Mouse (Mus musculus) WW6 (cell line): Measurements from ENCODE around the gene Lamc3.

Experiments
- DNase-seq: peaks from one replicate; pipeline ENCODE4 v3.0.0-alpha.2; 2013; ENCODE audit warnings: low read depth, low spot score

Gene Lamc3

DNA sequence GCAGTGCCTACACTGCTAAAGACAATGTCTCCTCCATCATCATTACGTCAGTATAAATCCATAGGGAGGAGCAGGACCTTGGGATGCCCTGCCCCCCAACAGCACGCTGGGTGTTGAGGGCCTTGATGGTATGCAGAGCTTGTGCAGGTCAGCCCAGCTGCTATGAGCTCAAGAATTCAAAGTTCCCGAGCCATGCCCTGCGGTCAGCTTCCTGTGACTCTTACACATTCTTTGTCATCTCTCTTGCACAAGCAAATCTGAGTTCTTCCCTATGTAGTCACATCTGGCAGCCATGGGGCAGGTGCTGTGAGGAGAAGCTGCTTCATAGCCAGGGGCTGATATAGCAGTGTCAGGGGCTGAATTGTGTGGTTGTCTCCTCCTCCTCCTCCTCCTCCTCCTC lies 48.0 kb downstream of the Lamc3 start:
- no peak for DNase-seq

DNA sequence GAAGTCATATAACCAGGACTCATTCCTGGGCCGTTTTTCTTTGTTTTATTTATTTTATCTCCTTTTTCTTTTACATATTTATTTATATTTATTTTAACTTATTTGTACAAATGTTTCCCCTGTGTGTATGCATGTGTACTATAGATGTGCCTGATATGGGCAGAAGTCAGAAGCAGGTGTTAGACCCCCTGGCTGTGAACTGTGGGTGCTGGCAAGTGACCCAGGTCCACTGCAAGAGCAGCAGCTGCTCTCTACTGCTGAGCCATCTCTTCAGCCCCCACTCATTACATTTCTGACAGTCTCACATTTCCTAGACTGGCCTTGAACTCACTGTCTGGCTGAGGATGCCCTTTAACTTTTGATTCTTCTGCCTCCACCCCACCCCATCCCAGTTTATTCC lies 51.2 kb downstream of the Lamc3 start:
- DNase-seq = no peak

DNA sequence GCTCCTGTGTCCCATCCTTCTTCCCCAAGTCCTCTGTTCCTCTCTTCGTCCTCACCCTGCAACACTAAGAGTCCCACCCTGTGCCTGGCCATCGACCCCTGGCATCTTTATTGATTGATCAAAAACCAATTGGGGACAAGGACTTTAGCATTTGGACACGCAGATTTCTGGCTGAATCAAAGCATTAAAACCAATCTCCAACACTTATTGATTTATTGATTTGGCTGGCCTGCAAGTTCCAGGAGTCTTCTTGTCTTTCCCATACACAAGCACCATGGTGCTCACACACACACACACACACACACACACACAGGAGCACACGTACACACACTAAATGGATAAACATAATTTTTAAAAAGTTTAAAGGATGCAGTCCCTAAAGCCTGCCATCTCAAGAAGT lies 55.9 kb downstream of the Lamc3 start:
- DNase-seq = no peak

DNA sequence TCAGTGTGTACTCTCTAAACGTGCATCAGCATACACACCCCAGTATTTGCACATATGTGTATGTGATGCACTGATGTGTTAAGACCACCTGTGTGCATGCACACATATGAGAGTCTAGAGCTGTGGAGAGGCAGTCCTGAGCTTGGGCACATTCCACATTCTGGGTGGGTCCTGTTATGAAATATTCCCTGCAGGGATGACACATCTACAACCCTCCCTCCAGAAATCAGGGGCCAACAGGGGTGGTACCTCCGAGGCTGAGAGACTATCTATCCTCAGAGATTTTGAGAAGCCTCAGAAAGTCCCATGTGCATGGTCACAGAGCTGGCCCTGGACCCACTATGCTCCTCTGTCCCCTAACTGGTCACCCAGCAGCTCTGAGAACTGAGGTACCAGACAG lies 58.5 kb downstream of the Lamc3 start:
- no peak for DNase-seq

DNA sequence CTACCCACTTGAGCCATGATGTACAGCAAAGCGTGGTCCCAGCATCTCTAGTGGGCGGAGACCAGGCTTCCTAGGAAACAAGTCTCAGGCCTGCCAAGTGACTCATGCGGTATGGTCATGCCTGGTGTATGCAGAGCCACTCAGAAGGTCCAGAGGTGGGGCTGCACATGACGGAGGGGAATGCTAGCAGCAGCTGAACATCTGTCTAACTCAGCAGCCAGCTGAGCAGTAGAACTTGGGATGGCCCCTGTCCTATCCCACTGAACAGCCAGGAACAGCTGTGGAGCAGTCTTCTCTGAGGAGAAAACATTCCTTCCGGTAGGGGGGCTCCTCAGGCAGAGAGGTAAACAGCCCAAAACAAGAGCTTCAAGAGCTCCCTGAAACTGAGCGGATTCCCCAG lies 61.3 kb downstream of the Lamc3 start:
- DNase-seq = no peak

DNA sequence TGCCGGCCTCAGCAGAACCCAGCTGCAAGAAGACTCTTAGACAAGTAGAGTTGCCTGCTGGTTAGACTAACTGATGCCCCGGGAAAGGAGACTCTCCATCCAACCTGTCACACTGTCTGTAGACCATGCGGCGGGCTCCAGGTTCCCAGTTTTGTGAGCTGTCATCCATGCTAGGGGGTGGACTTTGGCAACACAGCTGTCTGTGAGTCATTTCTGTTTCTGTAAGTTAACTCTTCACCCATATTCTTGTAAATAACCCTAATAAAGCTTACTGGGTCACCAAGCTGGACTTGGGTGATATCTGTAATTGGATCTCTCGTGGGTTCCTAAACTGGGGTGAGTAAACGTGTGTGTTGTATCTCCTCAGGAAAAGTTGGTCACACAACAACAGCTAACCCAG lies 61.7 kb downstream of the Lamc3 start:
- DNase-seq = no peak

DNA sequence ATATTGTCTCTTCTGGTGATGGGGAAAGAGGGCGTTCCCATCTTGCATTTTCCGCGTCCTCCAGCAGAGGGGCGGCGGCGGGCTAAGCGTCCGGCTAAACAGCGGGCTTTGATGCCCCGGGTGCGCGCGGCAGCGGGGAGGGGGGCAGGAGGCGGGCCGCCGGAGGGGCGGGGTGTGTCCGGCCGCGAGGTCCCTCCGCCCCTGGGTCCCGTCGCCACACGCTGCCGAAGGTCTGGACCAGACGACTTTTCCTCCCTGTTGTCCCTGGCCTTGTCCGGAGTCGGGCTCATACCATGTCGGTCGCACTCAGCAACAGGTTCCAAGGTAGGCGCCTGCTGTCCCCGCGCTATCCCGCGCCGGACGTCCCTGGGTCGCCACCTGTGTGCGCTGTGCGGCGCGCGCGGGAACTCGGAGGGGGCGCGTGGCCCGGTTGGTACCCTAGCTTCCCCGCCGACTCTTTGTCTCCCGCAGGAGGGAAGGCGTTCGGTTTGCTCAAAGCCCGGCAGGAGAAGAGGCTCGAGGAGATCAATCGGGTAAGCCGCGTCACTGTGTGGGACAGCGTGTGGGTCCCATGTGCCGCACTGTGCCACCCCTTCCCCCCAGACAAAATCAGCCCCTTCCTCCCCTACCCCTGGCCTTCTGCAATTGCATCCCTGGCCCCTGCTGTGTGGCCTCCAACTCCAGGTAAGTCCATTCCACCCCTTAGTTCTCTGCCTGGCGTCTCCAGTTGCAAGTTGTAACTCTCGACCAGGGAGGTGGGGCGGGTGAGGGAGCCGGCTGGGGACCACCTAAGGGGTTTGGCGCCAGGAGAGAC lies 63.2 kb downstream of the Lamc3 start, which contains the start of gene Aif1l:
Gene Aif1l, plus strand, starts transcription at position 82 of the 814 bp plus-strand sequence.
- DNase-seq = no peak

DNA sequence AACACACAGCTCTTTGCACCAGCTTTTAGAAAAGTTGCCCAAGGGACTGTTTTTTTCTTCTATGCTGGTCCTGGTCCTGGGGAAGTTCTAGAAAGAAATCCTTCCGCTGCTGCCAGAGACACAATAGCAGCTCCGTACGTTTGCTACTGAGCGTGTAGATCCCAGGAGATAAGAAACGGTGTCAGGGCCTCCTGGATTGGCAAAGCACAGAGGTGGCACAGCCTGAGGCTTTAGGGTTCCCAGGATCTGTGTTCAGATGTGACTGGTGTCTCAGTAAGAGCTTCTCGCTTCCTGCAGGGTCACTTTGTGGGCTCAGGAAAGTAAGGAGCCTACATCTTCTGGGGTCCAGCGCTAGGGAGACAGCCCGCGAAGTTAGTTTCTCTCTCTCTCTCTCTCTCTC lies 63.9 kb downstream of the Lamc3 start:
- DNase-seq = no peak

DNA sequence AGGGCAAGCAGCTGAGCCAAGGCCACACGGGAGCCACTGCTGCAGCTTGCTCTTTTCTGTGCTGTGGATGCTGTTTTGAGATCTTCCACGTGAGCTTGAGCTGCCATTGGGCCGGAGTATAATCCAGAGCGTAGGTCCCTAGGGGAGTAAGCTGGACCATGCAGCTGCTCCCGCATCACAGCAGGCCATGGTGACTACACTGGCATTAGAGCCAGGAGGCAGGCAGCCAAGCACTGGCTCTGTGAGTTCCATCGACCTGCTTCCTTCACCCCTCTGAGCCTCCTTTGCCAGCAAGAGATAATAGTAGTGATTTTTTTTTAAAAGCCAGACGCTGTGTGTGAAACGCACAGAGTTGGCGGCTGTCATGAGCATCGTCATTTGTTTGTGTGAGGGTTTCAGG lies 65.1 kb downstream of the Lamc3 start:
- DNase-seq = no peak

DNA sequence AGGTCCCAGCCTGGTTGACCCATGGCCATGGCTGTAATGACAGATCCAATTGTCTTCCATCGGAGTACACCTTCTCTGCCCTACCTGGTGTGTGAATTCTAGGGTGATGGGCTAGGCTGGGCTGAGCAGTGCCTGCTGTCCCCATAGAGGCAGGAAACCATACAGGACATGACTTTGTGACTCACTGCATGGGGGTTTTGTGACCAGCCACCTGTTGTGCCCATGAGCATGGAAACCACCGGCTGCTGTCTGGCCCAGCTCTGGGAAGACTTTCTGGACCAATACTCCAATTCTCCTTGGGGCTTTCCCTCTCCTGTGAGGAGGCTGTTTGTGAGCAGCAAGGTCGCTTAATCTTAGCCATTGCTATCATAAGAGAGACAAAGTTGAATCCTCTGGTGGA lies 65.6 kb downstream of the Lamc3 start:
- no peak for DNase-seq

DNA sequence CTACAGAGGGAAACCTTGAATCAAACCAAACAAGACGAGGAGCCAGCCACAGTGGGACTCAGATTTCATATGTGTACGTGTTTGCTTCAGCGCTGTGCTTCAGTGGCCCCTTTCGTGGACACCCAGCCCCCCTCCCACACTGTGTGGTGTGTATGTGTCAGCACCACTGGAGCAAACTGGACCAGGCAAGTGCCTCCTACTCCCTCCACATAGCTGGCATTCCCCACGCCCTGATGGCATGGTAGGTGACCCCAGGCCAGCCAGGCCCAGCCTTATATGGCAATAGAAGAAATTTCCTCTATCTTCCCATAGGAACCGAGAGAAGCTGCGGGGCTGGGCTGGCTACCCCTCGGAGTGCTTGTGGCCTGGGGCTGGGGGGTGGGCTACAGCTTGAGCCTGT lies 66.6 kb downstream of the Lamc3 start:
- no peak for DNase-seq

DNA sequence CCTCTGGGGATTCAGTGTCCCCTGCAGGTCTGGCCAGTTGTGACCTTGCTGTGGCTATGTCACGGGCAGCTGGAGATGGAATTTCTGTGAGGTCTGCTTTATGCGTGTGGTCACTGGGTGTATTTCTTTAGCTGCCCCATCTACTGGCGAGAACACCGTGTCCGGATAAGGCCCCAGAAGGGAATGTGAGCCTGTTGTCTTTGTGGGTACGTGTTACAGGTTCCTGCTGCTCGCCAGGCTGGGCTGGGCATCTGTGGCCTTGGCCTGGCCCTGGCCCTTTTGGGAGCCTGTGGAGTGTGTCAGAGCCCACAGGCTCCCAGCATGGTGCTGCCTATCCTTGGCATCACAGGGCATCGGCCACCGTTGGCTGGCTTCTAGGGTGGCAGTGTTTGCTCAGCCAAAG lies 67.7 kb downstream of the Lamc3 start:
- no peak for DNase-seq

DNA sequence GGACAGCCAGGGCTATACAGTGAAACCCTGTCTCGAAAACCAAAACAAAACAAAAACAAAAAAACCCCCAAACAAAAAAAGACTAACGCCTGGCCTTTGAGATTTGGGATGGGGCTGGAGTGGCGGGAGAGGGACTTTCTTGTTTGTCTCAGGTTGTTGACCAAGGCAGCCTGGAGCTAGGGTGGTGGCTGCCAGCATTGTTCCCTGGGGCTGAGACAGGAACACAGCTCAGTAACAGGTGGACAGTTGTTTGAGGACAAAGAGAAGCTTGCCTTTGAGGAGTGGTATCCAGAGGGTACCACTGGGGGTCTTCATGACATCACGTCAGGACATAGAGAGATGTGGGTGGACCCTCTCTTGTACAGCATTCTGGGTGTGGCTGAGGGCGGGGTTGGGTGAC lies 68.6 kb downstream of the Lamc3 start:
- DNase-seq = no peak

DNA sequence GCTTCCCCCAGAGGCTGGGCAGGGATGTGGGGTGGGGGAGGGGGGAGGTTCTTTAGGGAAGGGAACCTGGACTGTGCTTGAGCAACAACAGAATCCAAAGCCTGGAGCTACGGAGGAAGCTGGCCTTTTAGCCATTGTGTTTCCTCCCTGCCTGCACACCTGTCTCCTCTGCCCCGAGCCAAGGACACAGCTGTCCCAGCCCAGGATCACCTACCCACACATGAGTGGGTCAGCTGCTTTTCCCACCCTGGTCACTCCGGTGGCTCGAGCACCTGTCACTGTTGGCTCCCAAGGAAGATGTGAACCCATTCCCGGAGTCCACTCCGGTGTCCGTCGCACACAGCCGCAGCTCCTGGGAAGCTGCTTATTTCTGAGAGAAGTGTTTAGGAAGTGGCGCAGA lies 70.1 kb downstream of the Lamc3 start:
- no peak for DNase-seq

DNA sequence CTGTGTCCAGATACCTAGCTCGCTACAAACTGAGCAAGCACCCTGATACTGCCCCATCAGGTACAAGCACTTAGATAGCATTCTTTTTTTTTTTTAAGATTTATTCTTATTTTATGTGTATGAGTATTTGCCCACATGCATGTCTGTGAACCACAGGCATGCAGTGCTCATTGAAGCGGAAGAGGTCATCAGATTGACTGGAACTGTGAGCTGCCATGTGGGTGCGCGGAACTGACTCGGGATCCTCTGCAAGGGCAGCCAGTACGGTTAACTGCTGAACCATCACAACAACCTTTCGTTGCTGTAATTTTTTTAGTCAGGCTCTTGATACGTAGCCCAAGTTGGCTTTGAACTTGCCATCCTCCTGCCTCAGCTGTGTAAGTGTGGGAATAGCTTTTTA lies 73.9 kb downstream of the Lamc3 start:
- no peak for DNase-seq

DNA sequence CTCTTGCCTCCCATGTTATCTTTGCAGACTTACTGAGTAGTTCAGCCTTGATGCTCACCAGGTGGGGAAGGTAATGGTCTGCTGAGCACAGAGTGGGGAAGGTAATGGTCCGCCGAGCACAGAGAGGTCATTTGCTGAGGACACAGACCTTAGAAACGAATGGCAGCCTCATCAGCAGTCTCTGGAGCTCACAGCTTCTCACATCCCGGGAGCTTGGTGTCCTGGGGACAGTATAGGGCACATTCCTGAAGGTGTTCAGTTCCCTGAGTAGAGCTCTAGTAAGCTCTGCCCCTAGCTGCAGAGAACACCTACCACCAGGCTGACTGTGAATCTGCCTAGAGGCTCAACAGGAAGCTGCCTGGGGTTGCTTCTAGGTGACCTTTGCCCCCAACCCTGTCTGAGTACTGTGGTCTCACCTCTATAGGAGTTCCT lies 74.7 kb downstream of the Lamc3 start:
- DNase-seq = no peak

DNA sequence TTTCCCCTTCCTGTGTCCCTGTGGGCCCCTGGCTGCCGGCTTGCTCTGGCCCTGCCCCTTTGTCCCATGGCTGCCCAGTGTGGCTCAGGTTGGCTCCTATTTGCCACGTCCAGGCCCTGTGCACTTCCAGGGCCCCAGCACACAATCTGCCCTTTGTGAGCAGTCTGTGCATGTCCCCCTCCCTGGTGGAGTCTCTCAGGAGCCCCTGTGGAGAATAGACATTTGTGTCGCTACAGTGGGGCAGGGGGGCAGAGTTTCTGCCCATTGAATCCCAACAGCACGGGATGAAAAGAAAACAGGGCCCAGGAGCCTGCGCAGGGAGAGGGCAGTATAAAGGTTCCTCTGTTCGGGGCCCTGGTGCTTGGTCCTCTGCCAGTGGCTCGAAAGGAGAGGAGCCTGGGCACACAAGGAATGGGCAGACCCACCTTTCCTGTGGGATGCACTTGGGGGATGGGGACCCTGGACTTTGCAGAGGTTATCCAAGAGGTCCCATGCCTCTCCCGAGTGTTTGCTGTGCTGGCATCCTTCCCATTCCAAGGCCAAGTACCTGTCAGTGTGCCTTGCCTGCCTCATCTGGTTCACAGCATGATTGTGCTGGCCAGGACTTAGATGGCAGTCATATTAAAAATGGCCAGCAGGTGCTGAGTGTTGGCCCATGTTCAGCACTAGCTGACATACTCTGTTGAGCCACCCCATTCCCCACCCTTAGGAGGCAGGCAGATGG lies 75.6 kb downstream of the Lamc3 start:
- DNase-seq = no peak

DNA sequence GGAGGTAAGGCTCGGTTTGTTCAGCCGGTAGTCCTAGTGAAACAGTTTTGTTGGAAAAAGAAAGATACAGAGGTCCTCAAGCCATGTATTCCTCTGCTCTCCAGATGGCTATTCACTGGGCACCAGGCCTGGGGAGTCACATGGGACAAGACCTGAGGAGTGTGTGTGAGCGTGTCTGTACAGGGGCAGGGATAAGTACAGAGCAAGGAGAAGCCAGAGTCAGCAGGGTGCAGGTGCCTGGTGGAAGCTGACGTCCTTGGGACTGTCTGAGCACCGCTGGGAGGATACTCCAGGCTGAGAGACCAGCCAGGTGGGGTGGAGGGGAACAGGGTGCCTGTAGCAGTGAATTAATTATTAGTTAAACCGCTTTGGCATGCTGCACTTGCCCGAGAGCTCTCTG lies 76.4 kb downstream of the Lamc3 start:
- no peak for DNase-seq

DNA sequence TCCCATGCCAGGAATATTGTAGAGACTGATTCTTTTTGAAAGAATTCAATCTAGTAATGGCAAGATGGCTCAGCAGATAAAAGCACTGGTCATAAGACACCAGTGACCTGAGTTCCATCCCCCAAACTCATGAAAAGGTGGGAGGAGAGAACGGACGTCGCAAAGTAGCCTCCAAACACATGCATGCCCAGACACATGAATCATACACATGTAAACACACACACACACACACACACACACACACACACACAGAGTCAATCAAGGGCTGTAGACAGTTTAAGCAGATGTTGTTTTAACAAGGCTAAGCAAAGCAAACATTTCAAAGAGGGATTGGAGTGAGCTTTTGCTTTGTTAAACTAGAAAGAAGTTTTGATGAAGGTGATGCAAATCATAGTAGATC lies 77.1 kb downstream of the Lamc3 start:
- DNase-seq = no peak

DNA sequence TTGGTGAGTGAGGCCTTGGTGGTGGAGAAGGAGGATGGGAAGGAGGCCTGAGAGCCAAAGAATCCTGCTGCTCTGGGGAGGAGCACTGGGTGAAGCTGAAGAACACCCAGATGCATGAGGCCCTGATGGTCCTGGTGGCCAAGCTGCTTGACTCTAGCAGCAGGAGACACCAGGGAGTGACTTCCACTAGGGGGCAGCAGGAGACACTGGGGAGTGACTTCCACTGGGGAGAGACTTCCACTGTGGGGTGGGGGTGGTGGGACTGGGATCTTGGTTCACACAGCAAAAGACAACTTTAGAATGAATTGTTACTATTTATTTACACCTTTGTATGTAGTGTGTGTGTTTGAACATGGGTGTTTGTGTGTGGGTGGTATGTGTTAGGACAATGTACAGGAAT lies 78.0 kb downstream of the Lamc3 start:
- DNase-seq = no peak

DNA sequence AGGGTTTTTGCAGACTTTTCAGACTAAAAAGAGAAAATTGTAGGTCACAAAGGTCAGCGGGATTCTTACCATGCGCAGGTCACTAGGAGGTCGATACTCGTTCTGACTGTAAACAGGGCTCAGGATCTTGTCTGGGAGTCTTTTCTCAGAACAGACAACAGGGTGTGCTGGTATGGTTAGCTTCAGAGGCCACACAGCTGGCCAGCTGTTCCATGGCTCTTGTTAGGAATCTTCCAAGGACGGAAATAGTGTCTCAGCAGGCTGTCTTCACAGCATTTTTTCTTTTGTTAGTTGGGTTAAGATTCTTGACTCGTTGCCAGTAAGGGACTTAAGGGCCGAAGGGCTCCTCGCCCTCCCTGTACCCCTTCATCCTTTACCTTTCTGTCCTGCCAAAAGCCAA lies 79.7 kb downstream of the Lamc3 start:
- DNase-seq = no peak

DNA sequence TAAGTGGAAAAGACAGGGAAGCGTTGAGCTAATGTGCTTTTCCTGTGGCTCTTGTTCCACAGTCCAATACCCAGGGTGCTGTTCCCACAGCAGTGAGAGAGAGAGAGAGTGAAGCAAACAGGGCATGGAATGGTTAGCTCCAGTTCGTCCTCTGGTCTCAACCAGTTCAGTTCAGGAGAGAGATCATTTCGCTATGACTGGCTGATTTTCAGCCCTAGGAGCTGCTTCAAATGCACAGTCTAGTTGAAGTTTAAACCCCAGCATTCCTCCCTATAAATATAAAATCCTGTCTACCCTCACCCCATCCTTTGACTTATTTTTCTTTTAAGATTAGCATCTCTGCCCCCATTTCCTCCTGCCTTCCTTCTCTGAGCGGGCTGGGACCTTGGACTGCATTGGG lies 85.5 kb downstream of the Lamc3 start:
- DNase-seq = no peak

DNA sequence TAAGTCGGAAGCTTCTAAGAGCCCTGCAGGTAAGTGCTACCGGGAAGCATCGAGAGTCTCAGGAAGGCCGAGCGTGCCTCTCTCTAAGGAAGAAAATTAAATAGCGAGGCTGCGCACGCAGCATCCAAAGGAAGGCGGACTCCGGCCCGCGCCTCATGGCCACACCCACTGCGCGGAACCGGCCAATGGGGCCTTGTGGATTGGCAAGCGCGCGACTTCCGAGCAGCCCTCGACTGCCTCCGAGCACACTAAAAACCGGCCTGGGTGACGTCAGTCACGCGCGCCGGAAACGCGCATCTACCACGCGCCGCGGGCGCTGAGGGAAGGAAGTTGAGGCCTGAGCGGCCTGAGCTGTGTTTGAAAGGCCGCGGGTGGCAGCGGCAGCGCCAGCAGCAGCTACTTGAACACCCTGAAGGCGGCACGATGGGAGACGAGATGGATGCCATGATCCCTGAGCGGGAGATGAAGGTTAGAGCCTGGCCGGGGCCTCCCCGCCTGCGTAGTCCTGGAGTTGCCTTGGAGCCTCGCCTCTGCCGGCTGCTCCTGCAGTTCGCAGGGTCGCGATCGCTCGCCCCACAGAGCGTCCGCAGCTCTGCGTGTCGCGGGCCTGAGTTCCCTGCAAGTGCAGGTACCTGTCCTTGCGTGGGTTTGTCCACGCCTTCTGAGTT lies 87.2 kb downstream of the Lamc3 start, which contains the start of gene Nup214:
Gene Nup214, plus strand, starts transcription at position 296 of the 668 bp plus-strand sequence.
- peak; percentile 99 for DNase-seq
